Mouse (Mus musculus) telencephalon, adult 2 months (tissue): Measurements from ENCODE around the gene Ovgp1.
"Not testable (repeated sequence)": the region's sequence is repeated elsewhere in the genome, so short reads cannot be mapped to it uniquely, and the experiment has no call there.

Experiments
- DNase-seq: peaks from one replicate; pipeline ENCODE4 v3.0.0-alpha.2; 2011; ENCODE audit warnings: low read depth, low spot score

Gene Ovgp1

DNA sequence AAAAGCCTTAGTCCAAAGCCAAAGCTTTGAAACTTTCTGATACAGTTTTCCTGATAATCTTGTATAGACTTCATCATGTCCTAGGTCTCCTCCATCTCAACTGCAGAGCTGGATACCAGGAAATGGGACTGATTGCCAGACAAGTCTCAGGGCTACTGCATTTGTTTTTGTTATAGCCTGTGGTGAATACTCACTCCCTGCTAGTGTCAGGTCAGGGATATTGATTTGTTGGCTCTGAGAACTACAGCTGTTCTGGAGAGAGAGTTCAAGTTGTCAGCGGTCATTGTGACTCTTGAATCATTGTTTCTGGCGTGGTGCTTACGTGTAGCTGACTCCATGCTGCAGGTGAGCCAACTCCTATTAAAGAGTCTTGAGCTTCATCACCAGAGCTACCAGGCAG lies at the start of gene Ovgp1:
Gene Ovgp1, plus strand, starts transcription at position 301 of the 400 bp plus-strand sequence.
- no peak for DNase-seq

- DNase-seq: no peak
Measured at GRCm38 (mm10) chr3:105924616-105925015, 48.9 kb upstream of the Ovgp1 start.

- no peak for DNase-seq
Measured at GRCm38 (mm10) chr3:105927561-105928194, 45.8 kb upstream of the Ovgp1 start.

- no peak for DNase-seq
Measured at GRCm38 (mm10) chr3:105928195-105928569, 45.3 kb upstream of the Ovgp1 start.

GRCm38 (mm10) chr3:105928781-105929180 lies 44.7 kb upstream of the Ovgp1 start:
- no peak for DNase-seq

GRCm38 (mm10) chr3:105929821-105930220 lies 43.7 kb upstream of the Ovgp1 start:
- DNase-seq: no peak

DNA sequence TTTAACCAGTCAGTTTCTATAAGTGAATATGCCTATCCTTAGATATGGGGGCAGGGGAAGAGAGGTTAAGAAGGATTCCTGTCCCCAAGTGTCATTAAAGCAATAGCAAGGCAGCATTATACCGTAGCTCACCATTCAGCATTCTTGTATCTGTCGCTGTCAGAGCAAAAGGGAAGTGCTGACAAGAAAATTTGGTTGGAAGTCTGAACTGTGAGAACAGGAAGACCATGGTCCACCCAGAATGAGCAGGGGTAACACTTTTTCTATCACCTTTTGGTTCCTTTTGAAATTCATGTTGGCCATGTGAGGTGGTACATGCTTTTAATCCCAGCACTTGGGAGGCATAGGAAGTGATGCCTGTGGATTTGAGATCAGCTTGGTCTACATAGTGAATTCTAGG lies 42.4 kb upstream of the Ovgp1 start:
- DNase-seq: no peak

DNA sequence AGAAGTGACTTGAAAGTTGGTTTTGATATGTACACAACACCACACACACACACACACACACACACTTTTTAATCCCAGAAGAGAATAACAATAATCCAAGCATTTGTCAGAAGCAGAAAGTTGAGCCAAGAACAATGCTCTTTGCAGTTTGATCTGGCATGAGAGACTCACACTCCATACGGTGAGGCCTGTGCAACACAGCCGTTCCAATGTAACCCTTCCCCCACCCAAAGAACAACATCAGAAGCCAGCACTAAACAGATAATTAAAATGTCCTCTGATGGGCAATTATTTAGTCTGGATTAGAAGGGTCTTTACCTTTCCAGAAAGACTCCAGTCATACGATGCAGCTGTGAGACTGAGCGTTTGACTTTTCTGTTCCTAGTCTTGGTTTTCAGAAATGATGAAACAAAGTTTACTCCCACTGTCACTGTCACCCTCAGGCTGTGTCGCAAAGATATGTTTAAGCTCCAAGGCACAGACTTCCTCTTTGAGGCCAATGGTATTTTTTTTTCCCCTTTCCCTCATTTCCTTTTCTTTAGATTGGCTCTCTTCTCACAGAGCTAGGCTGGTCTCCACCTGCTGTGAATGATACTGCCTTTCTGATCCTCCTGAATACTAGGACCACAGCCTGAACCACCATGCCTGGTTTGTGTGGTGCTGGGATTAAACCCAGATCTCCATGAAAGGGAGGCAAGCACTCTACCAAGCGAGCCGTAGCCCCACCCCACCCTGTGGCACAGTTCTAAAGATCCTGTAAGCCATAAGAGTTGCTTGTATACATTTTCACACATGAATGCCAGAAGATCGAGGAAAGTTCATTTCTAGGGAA lies 41.1 kb upstream of the Ovgp1 start, which contains the start of gene I830077J02Rik:
Gene I830077J02Rik, minus strand, starts transcription at position 425 of the 832 bp plus-strand sequence.
- DNase-seq: no peak

- DNase-seq: no peak
Measured at GRCm38 (mm10) chr3:105933926-105934325, 39.6 kb upstream of the Ovgp1 start.

DNA sequence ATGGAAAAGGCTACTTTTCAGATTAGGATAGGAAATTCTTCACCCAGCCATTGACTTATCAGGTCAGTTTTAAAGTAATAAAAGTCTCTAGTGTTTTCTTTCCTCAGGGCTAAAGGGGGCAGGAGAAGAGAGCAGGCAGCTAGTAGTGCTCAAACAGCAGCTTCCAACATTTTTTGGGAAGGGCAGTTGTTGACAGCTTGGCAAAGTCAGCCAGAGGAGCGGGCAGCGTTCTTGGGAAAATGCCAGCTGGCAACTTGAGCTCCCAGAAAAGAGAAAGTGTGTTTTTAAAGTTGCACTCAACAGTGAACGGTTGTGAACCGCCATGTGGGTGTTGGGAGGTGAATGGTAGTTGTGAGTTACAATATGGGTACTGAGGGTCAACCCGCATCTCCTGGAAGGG lies 38.5 kb upstream of the Ovgp1 start:
- no peak for DNase-seq

DNA sequence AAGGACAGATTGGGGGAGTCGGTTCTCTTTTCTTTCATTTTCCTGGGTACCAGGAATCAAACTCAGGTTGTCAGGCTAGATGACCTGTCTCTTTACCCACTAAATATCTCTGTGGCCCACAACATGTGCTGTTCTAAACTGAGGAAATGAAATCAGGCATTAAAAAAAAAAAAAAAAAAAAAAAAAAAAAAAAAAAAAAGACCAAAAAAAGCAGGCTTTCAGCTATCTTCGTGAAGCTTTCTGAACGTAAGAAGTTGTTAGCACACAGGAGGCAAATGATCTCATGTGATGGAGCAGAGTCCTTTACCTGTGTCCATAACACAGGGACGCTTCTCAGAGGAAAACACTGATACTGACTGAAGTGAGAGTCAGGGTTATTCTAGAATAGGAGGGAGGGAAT lies 37.4 kb upstream of the Ovgp1 start:
- no peak for DNase-seq

- no peak for DNase-seq
Measured at GRCm38 (mm10) chr3:105951348-105951747, 22.2 kb upstream of the Ovgp1 start.

GRCm38 (mm10) chr3:105957235-105957634 lies 16.3 kb upstream of the Ovgp1 start:
- no peak for DNase-seq

DNA sequence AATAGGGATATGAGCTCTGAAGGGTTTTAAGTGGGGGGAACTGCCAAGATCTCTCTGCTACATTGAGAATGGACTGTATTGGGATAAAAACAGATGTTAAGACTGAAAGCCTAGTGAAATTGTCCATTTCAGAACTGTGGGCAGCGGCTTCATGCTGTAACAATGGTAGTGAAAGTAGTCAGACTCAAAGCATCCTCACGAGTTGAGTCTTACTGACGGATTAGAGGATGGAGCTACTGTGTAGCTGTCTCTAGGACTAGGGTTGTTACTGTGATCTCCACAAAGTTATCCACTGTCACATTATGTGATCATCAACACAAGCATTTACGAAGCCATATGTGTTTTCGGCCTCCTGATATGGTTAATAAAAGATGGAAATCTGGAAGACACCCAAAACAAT lies 15.3 kb upstream of the Ovgp1 start:
- DNase-seq: no peak

GRCm38 (mm10) chr3:105958974-105959580 lies 14.4 kb upstream of the Ovgp1 start, which contains the start of gene Wdr77:
TSS of gene Wdr77 (plus strand) at chr3:105959369.
- DNase-seq: peak; percentile 98

DNA sequence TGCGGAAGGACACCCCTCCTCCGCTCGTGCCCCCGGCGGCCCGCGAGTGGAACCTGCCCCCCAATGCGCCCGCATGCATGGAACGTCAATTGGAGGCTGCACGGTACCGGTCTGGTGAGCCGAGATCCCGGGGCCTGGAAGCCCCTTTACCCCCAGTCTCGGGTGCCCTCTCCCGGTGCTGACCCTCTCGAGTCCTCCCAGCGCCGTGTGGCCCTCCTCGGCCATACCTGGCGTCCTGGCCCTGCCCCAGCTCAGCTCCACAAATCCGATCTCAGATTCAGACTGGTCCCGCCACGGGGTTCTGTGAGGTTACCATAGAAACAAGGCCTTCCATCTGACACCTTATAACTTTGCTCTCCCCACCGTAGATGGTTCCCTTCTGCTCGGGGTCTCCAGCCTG lies 13.9 kb upstream of the Ovgp1 start:
- no peak for DNase-seq

- DNase-seq: no peak
Measured at GRCm38 (mm10) chr3:105959999-105960398, 13.5 kb upstream of the Ovgp1 start, which contains the start of gene Atp5f1. TSS of gene Atp5f1 (minus strand) at chr3:105960099.

DNA sequence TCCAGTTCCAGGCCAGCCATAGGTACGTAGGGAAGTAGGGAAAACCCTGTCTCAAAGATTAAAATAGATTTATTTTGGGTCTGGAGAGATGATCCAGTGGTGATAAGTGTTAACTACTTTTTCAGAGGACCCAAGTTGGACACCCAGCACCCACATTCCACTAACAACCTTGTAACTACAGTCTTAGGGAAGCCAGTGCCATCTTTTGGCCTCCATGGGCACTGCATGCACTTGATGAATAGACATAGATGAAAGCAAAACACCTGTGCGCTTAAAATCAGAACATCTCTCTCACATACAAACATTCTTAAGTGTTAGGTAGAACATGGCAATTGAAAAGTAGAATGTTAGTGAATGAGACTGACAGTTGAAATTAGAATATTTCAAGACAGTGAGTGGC lies 12.8 kb upstream of the Ovgp1 start:
- DNase-seq: no peak

- no peak for DNase-seq
Measured at GRCm38 (mm10) chr3:105971831-105972446, 1.6 kb upstream of the Ovgp1 start.

DNA sequence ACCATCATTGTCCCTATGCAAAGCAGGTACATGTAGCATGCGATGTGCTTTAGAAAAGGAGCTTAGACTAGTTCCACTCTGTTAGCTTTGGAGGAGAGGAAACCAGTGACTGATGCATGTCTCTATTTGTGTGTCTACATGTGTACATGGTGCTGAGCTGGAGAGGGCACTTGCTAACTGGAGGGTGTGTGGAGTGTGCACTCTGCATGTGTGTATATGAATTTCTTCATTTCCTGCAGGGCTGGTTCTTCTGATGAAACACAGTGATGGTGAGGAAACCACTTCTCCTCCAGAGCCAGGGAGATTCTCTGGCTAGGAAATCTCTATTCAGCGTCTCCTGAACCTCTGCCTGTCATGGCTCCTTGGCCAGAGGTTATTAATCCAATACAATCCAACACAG lies 663 bp downstream of the Ovgp1 start:
- DNase-seq: no peak

DNA sequence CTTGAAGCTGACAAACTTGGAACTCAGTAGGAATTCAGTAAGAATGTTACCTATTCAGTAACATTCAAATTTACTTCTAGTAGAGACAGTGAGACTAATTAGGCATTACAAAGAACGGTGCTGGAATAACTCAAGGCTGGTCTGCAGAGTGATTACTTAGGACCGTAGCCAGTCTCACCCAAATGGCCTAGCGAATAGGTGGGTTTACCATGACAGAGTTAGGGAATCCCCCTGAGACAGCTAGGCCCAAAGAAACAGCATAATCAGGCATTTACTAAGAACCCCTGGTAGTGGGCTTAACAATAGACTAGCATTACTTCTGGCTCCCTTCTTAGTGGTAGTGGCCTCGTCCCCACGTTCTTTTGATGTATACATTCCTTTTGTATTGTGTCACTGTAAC lies 16.1 kb downstream of the Ovgp1 start:
- not testable (repeated sequence) for DNase-seq

- DNase-seq: peak; percentile 33
Measured at GRCm38 (mm10) chr3:105991653-105992283, 18.3 kb downstream of the Ovgp1 start.
